ENCODE assay signal across 9 mouse cellular contexts in genomic region chr10:99285759-99286158, GRCm38 (mm10). TPM values are rescaled to one million over a fixed set of nuclear protein-coding genes. Genes with fewer than 3 reads are reported as not detected.
DNase-seq lines count a peak whose midpoint lies in the region; ATAC-seq and TF ChIP-seq lines count a peak whose summit lies in the region.
"Had no signal": no experiment of that assay in that cellular context is flagged by ENCODE, and none has a peak within 500 bp of the region (broad histone marks: within the 10 kb centered on the region; RNA-seq: fewer than 3 reads in every experiment).

No protein-coding gene starts in this region.

- WGBS in liver, adult 2 months: 83% methylated on average over 8 of the region's 8 CpGs
- 15% methylated on average over 8 of the region's 8 CpGs for WGBS in heart, embryonic 16.5 days

- no peaks in the 10 kb centered on the region for H3K79me2 ChIP-seq in liver, adult 2 months (ENCODE audit: control insufficient read depth, insufficient read depth, low read length)

- TF ChIP-seq POLR2A in liver, adult 2 months (IDR thresholded peaks at IDR 0.05; ENCODE audit: extremely low read depth, insufficient read depth, low read length): no peak

- H3K4me2 ChIP-seq in heart, embryonic 16.5 days (ENCODE audit: low read depth, low read length): peak overlapping the region; percentile 45; the same call in 1 of the 2 replicates

- peak; percentile 27 for DNase-seq in liver, adult 2 months (ENCODE audit: extremely low read depth, low read depth, low spot score)
- no peak for DNase-seq in liver
- peak; percentile 84 for DNase-seq in embryo, embryonic 10 days (ENCODE audit: low spot score)
- peak; percentile 53 for DNase-seq in lung, postnatal 10 days
- DNase-seq in natural killer cell, adult 2 months (ENCODE audit: low spot score in 2 of 2): no peak
- DNase-seq in urinary bladder, postnatal 10 days (ENCODE audit: low spot score): no peak
- DNase-seq: gastrocnemius, adult 2 months had no signal

- no peak; the same call in 1 of the 2 replicates for ATAC-seq in heart, embryonic 16.5 days (replicated peaks; ENCODE audit: extremely low read depth, insufficient read depth, low FRiP score)

- H3K4me3 ChIP-seq in liver, adult 2 months (ENCODE audit: insufficient read depth, low read depth, low read length): no peak overlapping the region
- H3K4me3 ChIP-seq in heart, embryonic 16.5 days (ENCODE audit: low read length): no peak overlapping the region
- H3K4me3 ChIP-seq: gastrocnemius, adult 2 months had no signal

- H3K36me3 ChIP-seq in liver, adult 2 months (ENCODE audit: control insufficient read depth, insufficient read depth, low read length): no peaks in the 10 kb centered on the region
- no peaks in the 10 kb centered on the region for H3K36me3 ChIP-seq in heart, embryonic 16.5 days (ENCODE audit: control insufficient read depth, insufficient read depth)
- H3K36me3 ChIP-seq: G1E had no signal

- no peaks in the 10 kb centered on the region for H3K9me3 ChIP-seq in heart, embryonic 16.5 days (replicated peaks; ENCODE audit: control insufficient read depth, low read length)

- H3K27ac ChIP-seq in liver, adult 2 months (replicated peaks; ENCODE audit: insufficient read depth, low read depth, low read length): 0 out of 2 replicates have a peak overlapping the region, but pooled peaks have one; percentile 12
- peak overlapping the region; percentile 83 for H3K27ac ChIP-seq in heart, embryonic 16.5 days (ENCODE audit: low read length)

- H3K27me3 ChIP-seq in liver, adult 2 months (ENCODE audit: control insufficient read depth, insufficient read depth, low read length): no peaks in the 10 kb centered on the region
- H3K27me3 ChIP-seq in heart, embryonic 16.5 days (ENCODE audit: control insufficient read depth, insufficient read depth, low read length): no peaks in the 10 kb centered on the region

- H3K9ac ChIP-seq in liver, adult 2 months (ENCODE audit: low read depth, low read length): no peak overlapping the region
- H3K9ac ChIP-seq in heart, embryonic 16.5 days (ENCODE audit: low read length): no peak overlapping the region; the same call in 1 of the 2 replicates

- H3K4me1 ChIP-seq in liver, adult 2 months (ENCODE audit: control insufficient read depth, insufficient read depth, low read length): peaks cover 7% of the 10 kb centered on the region; the same call in 1 of the 2 replicates
- peaks cover 30% of the 10 kb centered on the region for H3K4me1 ChIP-seq in heart, embryonic 16.5 days (ENCODE audit: control insufficient read depth, insufficient read depth, low read length)

- TF ChIP-seq CTCF in liver, adult 2 months (IDR thresholded peaks at IDR 0.05; ENCODE audit: low read depth, low read length): no peak

RNA-seq across cellular contexts. Expression of gene Dusp6, which starts 22.7 kb away (rescaled TPM):
- total RNA-seq in liver, adult 2 months (2014; rRNA removed): 29.3 and 29.9 TPM in 2 replicates
- 45.5 and 48.4 TPM in 2 replicates for polyA plus RNA-seq in liver, adult 2 months (2012; rRNA removed)
- polyA plus RNA-seq in heart, embryonic 16.5 days (2015; fragmentation: Nextera tagmentation; extraction: Ambion mirVana): 39.4 and 40.7 TPM in 2 replicates
- polyA plus RNA-seq: G1E had no signal

Comparison
In these comparisons a context has a peak if more than half of its experiments do, and no peak if none do; other contexts are left out.
1. DNase-seq: peak in liver, adult 2 months (single experiment), embryo, embryonic 10 days (single experiment) and lung, postnatal 10 days (single experiment); none in liver (single experiment), natural killer cell, adult 2 months (0 of 2) and urinary bladder, postnatal 10 days (single experiment).